Mouse (Mus musculus) brown adipose tissue, adult 24 weeks (tissue): ENCODE data around the gene Gck. TPM values are rescaled to one million over a fixed set of nuclear protein-coding genes. Genes with fewer than 3 reads are reported as not detected.

Experiments
- H3K27ac ChIP-seq: fragments of 200-500 bp; replicated peaks from 2 replicates; pipeline ENCODE4 v1.5.1; 2012; ENCODE audit warnings: low read depth, mild to moderate bottlenecking, low read length
- H3K4me1 ChIP-seq: fragments of 200-500 bp; 2 replicates; pipeline ENCODE4 v1.6.1; 2012; ENCODE audit warnings: low read length, mixed read lengths; ENCODE audit not compliant: control insufficient read depth, insufficient read depth, insufficient read length
- H3K4me3 ChIP-seq: fragments of 200-500 bp; 2 replicates; pipeline ENCODE4 v1.5.1; 2012; ENCODE audit warnings: low read depth, mild to moderate bottlenecking, low read length, moderate library complexity; ENCODE audit not compliant: insufficient read depth
- polyA plus RNA-seq: library from polyadenylated mRNA; stranded (reverse); fragments of >200 nt; gene quantifications from 2 replicates; pipeline ENCODE4 v1.2.4, GENCODE M21; 2012; ENCODE audit not compliant: missing spikeins, insufficient read depth, insufficient read length

The Gck gene
- 1.5 TPM in 1 of 2 replicates, not detected in the other for polyA plus RNA-seq

DNA sequence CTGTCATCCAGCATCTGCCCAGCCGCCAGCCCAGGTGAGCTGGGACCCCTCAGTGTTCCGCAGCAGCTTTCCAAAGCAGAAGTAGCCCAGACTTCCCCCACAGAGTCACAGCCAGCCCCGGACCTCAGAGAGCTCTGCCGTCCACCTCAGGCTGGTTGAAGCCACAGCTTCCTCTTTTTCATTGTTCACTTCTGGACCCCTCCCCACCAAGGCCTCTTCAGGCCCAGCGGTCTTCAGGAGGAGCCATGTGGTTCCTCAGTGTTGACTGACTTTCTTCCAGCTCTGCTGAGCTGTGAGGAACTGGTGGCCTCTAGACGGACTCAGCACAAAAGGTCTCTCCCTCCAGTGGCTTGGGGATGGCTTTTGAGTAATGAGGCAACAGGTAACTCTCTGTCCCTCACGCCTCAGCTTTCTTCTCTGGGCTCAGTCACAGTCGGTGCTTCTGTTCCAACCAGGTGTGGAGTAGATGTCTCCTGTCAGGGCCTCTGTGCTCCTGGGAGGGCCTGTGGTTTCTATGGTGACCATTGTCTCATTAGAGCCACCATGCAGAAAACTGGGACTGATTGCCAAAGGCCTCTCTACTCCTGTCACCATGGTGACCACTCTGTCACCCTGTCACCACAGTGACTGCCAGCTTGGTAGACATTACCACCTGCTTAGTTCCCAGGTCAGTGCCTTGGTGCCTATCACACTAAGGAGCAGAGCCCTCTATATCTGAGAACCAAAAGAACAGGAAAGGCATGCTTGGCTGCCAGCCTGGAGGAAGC, at the start of gene Gck:
Gck (minus strand) TSS at position 496 of the 767 bp plus-strand sequence.
- no peak within 1 kb of the TSS for H3K4me3 ChIP-seq
- H3K4me1 ChIP-seq = peaks cover under 1% of the 10 kb centered on the region; the same call in 1 of the 2 replicates
- no peak within 1 kb of the TSS for H3K27ac ChIP-seq

DNA sequence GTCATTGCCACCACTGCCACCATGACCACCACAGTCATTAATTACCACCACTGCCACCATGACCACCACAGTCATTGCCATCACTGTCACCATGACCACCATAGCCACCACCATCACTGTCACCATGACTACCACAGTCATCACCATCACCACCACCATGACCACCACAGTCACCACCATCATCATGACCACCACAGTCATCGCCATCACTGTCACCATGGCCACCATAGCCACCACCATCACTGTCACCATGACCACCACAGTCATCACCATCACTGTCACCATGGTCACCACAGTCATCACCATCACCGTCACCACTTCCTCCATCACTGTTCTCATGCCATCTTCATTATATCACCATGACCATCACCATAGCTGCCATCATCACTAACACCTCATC, 48.6 kb upstream of the Gck start:
- Histone ChIP-seq H3K4me1 (peaks cover 31% of the 10 kb centered on the region), H3K4me3 (no peak overlapping the region), H3K27ac (no peak overlapping the region)

DNA sequence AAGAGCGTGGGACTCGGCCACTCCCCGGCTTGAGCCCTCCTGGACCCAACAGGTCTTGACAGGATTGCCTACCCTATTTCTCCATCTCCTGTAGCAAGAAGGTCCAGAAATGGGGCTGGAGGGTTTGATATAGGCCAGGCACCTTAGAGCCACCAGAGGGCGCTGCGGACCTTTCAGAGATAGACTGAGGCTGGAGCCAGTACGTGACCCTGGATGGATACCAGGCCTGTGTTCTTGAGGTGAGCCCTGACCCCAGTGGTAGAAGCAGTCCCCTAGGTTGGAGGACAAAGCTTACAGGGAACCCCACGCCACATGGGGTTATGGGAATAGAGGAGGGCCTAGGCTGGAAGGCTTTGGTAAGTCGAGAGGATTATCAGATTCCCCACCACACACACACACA, 46.1 kb upstream of the Gck start:
- no peak overlapping the region for H3K4me3 ChIP-seq
- H3K27ac ChIP-seq = no peak overlapping the region
- H3K4me1 ChIP-seq = peaks cover 12% of the 10 kb centered on the region

DNA sequence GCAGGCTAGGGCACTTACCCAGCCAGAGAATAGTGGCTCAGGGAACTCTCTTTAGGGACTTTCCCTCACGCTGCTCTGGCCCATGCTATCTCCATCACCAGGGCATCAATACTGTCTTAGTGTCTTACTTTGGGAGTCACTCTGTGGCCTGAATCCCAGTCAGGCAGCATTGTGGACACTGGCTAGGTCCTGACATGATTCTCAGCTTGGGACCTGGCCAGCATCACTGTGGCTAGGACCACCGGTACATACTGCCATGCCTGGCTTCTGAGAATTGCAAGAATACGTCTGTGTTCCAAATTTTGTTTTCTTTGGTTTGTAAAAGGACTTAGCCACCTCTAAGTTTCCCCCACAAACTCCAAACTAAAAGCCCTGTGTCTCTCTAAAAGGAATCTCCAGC, 45.0 kb upstream of the Gck start:
- Histone ChIP-seq H3K4me1 (peaks cover 4% of the 10 kb centered on the region), H3K27ac (no peak overlapping the region), H3K4me3 (no peak overlapping the region)

DNA sequence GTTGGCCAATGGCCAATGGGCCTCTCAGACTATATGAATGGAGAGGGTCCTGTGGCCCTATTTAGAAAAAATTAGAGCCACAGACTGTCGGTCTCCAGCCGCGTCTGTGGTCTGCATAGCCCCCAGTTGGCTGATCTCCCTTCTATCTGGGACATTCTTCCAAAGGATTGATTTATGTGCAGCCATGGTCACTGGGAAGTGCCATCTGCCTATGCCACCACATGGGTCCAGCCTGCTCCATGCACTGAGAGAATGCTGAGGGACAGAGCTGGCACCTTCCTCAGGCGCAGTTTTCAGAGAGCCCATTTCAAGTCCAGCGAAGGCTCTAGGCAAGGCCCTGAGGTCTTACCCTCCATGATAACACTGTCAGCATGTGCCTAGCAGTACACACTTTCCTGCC, 44.3 kb upstream of the Gck start:
- Histone ChIP-seq H3K4me3 (no peak overlapping the region), H3K27ac (no peak overlapping the region), H3K4me1 (no peaks in the 10 kb centered on the region)

DNA sequence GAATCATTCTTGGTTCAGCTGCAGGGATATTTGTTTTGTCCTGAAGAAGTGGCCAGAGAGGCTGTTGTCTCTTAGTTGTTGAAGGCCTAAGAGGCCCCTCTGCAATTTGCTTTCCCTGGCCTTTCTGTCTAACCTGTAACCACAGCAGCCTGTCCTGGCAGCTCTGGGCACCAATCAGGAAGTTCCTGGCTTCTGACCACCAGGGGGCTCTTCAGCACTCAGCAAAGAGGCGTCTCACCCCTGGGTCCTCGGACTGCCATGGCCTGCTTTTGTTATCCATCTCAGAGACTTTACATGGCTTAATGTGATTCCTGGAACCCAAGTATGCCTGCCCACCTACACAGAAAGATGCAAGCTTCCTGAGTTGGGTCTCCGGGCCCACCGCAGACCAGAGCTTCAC, 41.0 kb upstream of the Gck start:
- H3K4me3 ChIP-seq = no peak overlapping the region
- H3K27ac ChIP-seq = no peak overlapping the region
- no peaks in the 10 kb centered on the region for H3K4me1 ChIP-seq

DNA sequence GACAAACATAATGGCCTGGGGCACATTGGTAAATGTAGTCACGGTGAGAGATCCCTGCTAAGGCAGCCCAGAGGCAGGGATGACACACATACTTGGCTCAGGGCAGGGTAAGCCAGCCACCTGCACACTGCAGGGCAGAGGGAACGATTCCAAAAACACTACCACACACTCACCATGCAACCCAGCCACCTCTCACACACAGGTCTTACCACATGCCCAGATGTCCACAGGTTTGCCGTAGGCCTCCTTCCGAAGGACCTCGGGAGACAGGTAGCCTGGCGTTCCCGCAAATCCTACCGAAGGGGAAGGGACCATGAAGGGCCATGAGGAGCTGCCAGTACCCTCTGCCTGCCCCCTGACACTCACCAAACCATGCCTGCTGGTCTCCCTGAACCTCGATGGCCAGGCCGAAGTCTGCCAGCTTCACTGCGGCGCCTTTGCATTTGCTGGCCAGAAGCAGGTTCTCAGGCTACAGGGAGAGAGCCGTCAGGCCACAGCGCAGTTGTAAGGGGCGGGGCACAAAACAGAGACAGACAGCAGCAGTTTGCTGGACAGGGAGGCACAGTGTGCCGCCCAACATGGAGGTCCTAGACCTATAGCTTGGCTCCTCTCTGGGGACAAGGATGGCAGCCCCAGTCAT, 40.2 kb upstream of the Gck start:
- H3K4me3 ChIP-seq = no peak overlapping the region

DNA sequence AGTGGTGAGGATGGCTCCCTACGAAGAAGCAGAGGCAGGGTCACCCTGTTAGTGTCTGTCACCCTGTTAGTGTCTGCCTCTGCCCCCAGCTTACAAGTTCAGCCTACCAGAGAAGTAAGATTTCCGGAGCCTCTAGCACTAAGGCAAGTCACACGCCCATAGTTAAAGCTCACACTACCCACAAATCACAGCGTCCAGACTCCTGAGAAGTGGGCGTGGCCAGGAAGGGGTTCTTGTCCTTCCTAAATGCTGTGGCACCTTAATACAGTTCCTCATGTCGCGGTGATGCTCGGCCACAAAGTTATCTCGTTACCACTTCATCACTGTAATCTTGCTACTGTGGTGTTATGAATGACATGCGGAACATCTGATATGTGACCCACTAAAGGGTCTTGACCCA, 38.2 kb upstream of the Gck start:
- no peak overlapping the region for H3K27ac ChIP-seq

More for the DNA sequence above, 40.2 kb upstream of the Gck start:
- Histone ChIP-seq H3K4me1 (no peaks in the 10 kb centered on the region), H3K27ac (no peak overlapping the region)

DNA sequence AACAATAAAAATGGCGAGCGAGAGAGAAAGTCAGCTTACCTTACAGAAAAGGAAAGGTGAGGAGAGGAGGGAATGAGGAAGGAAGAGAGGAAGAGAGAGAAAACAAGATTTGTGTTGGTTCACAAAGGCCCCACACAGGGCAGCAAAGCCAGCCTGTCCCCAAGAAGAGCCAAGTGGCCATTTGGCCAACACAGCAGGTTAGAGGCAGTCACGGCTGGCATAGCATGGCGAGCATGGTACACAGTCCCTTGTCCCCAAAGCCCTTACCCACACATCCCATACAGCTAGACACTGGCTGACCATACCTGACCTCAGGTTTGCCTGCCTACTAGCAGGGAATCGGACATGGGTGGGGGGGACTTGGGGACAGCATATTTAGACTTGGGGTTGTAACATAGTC, 33.7 kb upstream of the Gck start:
- H3K4me3 ChIP-seq = no peak overlapping the region

More for the DNA sequence above, 38.2 kb upstream of the Gck start:
- no peak overlapping the region for H3K4me3 ChIP-seq
- no peaks in the 10 kb centered on the region for H3K4me1 ChIP-seq

DNA sequence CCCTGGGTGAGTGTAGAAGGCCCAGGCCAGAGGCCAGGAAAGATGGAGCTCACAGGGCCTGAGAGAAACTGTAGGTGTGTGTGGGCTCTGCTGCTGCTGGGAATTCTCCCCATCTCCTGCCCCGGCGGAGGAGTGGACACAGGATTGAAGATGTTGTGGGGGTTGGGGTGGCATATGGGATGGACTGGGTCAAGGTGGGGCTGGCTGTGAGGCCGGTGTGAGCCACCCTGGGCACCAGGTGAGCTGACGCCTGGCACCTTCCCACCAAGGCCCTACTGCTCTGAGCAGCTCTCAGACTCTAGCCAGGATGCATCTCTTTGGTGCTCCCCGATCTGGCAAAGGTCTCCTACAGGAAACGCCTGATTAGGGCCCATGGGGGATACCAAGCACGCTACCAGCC, 31.4 kb upstream of the Gck start:
- H3K4me3 ChIP-seq = no peak overlapping the region
- H3K4me1 ChIP-seq = no peaks in the 10 kb centered on the region
- no peak overlapping the region for H3K27ac ChIP-seq

More for the DNA sequence above, 33.7 kb upstream of the Gck start:
- no peaks in the 10 kb centered on the region for H3K4me1 ChIP-seq
- no peak overlapping the region for H3K27ac ChIP-seq

DNA sequence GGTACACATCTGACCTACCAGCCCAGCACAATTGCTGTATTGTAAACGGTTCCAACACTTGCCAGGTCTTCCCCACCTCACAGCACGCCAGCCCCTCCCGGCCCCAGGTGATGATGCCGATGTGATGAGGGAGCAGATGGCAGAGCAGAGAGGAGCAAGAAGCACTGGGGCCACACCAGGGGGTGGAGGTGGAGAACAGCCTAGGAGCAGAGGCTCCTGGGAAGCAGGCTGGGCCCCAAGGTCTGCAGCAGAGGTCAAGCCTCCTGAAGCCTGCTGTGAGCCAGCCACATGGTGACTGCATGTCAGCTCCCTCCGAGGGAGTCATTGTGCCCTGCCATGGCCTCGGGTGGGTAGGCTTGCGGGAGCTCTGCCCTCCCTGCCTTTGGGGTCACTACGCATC, 30.7 kb upstream of the Gck start:
- Histone ChIP-seq H3K27ac (no peak overlapping the region), H3K4me3 (no peak overlapping the region), H3K4me1 (no peaks in the 10 kb centered on the region)

DNA sequence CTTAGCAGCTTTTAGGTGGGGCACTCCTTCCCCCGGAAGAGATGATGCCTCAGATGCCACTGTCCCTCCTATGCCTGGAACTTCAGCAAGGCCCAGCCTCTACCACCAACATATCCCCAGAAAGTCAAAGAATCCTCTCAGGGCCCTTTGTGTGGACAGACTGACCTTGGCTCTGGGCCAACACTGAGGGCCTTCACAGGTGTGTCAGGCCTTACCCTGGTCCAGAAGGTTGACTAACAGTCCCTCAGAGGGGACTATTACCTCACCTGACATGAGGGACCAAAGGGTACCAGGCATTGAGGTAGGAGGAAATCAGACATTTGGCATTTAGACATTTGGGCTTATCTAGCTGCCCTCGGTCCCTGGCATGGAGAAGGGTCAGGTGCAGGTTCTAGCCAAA, 30.2 kb upstream of the Gck start:
- Histone ChIP-seq H3K27ac (no peak overlapping the region), H3K4me3 (no peak overlapping the region), H3K4me1 (no peaks in the 10 kb centered on the region)

DNA sequence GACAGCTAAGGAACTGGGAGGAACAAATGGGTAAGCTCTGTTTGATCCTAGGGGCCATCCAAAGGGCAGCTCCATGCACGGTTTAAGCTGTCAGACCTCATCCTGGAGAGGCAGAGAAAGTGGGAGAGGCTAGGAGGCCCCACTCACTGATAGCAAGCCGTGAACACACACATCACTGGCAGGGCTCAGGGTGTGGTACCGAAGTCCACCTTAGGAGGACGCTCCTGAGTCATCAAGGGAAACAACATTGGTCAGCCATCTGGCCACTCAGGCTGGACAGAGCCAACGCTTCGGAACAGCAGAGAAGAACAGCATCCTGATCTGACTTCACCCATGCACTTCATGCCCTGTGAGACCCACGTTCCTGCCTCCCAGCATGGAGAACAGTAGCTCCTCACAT, 29.2 kb upstream of the Gck start:
- Histone ChIP-seq H3K4me3 (no peak overlapping the region), H3K4me1 (no peaks in the 10 kb centered on the region), H3K27ac (no peak overlapping the region)

DNA sequence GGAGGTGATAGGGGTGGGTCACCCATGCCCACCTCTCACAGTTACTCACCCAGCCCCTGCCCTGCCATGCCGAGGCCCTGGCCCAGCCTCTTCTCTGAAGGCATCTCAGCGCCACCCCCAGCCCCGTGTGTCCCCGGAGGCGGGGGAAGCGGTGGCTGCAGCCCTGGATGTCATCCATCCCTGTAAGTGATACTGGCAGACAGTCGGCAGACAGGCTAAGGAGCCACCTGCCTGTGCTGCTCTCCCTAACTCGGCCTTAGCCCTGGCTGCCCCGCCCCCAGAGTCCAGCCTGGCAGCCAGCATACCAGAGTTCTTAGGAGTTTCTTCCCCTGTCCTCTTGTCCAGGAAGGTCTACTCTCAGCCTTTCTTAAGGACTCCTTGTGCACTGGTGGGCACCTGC, 26.2 kb upstream of the Gck start:
- no peaks in the 10 kb centered on the region for H3K4me1 ChIP-seq
- H3K4me3 ChIP-seq = no peak overlapping the region
- no peak overlapping the region for H3K27ac ChIP-seq

DNA sequence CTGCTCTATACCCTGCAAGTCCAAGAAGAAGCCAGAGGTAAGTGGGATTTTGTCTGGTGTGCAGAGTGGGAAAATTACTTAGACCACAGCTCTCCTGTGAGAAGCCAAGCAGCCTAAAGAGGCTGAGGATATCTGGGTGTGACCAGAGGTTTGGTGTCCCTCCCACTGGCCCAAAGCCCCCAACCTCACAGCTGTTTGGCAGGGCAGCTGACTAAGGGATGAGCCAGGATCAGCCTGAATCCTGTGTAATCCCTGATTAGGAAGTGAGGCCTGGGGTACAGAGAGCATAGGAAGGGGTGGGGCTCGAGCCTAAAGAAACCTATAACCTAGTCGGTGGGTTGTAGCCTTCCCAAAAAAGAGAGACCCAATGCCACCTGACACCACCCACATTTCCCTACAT, 25.2 kb upstream of the Gck start:
- Histone ChIP-seq H3K27ac (no peak overlapping the region), H3K4me1 (no peaks in the 10 kb centered on the region), H3K4me3 (no peak overlapping the region)

DNA sequence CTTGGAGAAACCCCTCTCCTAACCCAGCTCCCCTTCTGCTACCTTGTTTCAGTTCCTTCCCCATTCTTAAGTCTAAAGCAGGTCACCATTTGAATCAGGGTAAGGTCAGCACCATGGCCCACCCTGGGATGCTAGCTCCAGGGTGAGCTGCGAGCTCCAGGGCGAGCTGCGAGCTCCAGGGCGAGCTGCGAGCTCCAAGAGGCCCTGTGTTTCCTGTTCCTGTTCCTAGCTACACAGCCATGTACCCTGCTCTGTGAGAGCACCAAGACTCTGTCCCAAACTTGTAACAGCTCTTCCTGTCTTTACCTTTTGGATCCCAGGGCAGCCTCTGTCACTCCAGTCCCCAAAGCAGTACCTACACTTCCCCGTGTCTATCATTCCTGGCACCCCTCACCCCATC, 24.2 kb upstream of the Gck start:
- Histone ChIP-seq H3K4me1 (no peaks in the 10 kb centered on the region), H3K27ac (no peak overlapping the region), H3K4me3 (no peak overlapping the region)
